Mouse (Mus musculus) C2C12 (cell line): ENCODE data around the gene Pcnx2. TPM values are rescaled to one million over a fixed set of nuclear protein-coding genes. Genes with fewer than 3 reads are reported as not detected.

ENCODE experiments used
- H3K27me3 ChIP-seq: one replicate; pipeline ENCODE4 v1.6.1; 2011; ENCODE audit not compliant: control insufficient read depth, insufficient read depth, insufficient read length
- H3K36me3 ChIP-seq: one replicate; pipeline ENCODE4 v1.6.1; 2011; ENCODE audit not compliant: control insufficient read depth, insufficient read depth
- H3K4me3 ChIP-seq: one replicate; pipeline ENCODE4 v1.5.1; 2011; ENCODE audit warnings: mild to moderate bottlenecking, control low read depth; ENCODE audit not compliant: poor library complexity, insufficient read depth, severe bottlenecking
- H3K79me2 ChIP-seq: one replicate; pipeline ENCODE4 v1.6.1; 2011; ENCODE audit not compliant: control insufficient read depth, insufficient read depth
- H3K79me3 ChIP-seq: one replicate; pipeline ENCODE4 v1.6.1; 2011; ENCODE audit warnings: low read depth, control low read depth
- H3ac ChIP-seq: one replicate; pipeline ENCODE3; 2011; ENCODE audit warnings: low read depth; ENCODE audit not compliant: control insufficient read depth, insufficient read length
- CEBPB ChIP-seq: IDR thresholded peaks from one replicate; pipeline ENCODE4 v1.6.1; 2011; ENCODE audit warnings: low read depth, mild to moderate bottlenecking, control low read depth, moderate library complexity
- CTCF ChIP-seq: IDR thresholded peaks from one replicate; pipeline ENCODE4 v1.5.1; 2011; ENCODE audit not compliant: control insufficient read depth, insufficient read depth, insufficient read length
- FOSL1 ChIP-seq: IDR thresholded peaks from one replicate; pipeline ENCODE4 v1.8.0; 2011; ENCODE audit warnings: mild to moderate bottlenecking, low read length; ENCODE audit not compliant: poor library complexity, insufficient read depth, severe bottlenecking
- MAX ChIP-seq: IDR thresholded peaks from one replicate; pipeline ENCODE4 v1.6.1; 2011; ENCODE audit warnings: mild to moderate bottlenecking, control low read depth
- MYOD1 ChIP-seq: IDR thresholded peaks from one replicate; pipeline ENCODE4 v1.6.1; 2011; ENCODE audit warnings: low read depth; ENCODE audit not compliant: control insufficient read depth, insufficient read length
- MYOG ChIP-seq: IDR thresholded peaks from one replicate; pipeline ENCODE4 v1.6.1; 2011; ENCODE audit not compliant: control insufficient read depth, insufficient read length; ENCODE audit errors: extremely low read depth
- USF1 ChIP-seq: IDR thresholded peaks from one replicate; pipeline ENCODE4 v1.6.1; 2011; ENCODE audit warnings: low read depth, mild to moderate bottlenecking, control low read depth, moderate library complexity
- polyA plus RNA-seq: library from polyadenylated mRNA; unstranded; fragments of >200 nt; fragmentation: generic; extraction: Trizol; gene quantifications from one replicate; pipeline ENCODE4 v1.2.1, GENCODE M21; 2012; ENCODE audit warnings: missing spikeins

Gene Pcnx2
- polyA plus RNA-seq, 1 experiment, result not detected

GRCm38 (mm10) chr8:125776800-125777199, 121.3 kb downstream of the Pcnx2 start:
- H3K79me2 ChIP-seq, result no peaks in the 10 kb centered on the region
- TF ChIP-seq CTCF (no peak), FOSL1 (no peak), MYOG (no peak), USF1 (no peak), CEBPB (no peak), MYOD1 (no peak), MAX (no peak)
- no peaks in the 10 kb centered on the region for H3K36me3 ChIP-seq
- no peaks in the 10 kb centered on the region for H3K27me3 ChIP-seq
- H3ac ChIP-seq, result no peak overlapping the region
- H3K79me3 ChIP-seq, result no peaks in the 10 kb centered on the region
- no peak overlapping the region for H3K4me3 ChIP-seq

- H3K4me3 ChIP-seq, result no peak overlapping the region
- no peaks in the 10 kb centered on the region for H3K36me3 ChIP-seq
- no peaks in the 10 kb centered on the region for H3K79me3 ChIP-seq
- no peaks in the 10 kb centered on the region for H3K27me3 ChIP-seq
- H3K79me2 ChIP-seq, result no peaks in the 10 kb centered on the region
- H3ac ChIP-seq, result no peak overlapping the region
- TF ChIP-seq MYOD1, result no peak
- TF ChIP-seq MAX, result no peak
- no peak for TF ChIP-seq CTCF
- no peak for TF ChIP-seq FOSL1
- no peak for TF ChIP-seq MYOG
- TF ChIP-seq CEBPB, result no peak
- TF ChIP-seq USF1, result no peak
Measured at GRCm38 (mm10) chr8:125776314-125776713, 121.8 kb downstream of the Pcnx2 start.

GRCm38 (mm10) chr8:125775031-125775430, 123.1 kb downstream of the Pcnx2 start:
- H3K4me3 ChIP-seq, result no peak overlapping the region
- no peaks in the 10 kb centered on the region for H3K36me3 ChIP-seq
- no peaks in the 10 kb centered on the region for H3K79me3 ChIP-seq
- H3ac ChIP-seq, result no peak overlapping the region
- no peaks in the 10 kb centered on the region for H3K79me2 ChIP-seq
- TF ChIP-seq MYOD1, result no peak
- no peak for TF ChIP-seq CTCF
- no peak for TF ChIP-seq MYOG
- H3K27me3 ChIP-seq, result no peaks in the 10 kb centered on the region

GRCm38 (mm10) chr8:125773281-125773803, 124.8 kb downstream of the Pcnx2 start:
- no peak overlapping the region for H3K4me3 ChIP-seq
- no peaks in the 10 kb centered on the region for H3K79me2 ChIP-seq
- no peaks in the 10 kb centered on the region for H3K27me3 ChIP-seq
- no peaks in the 10 kb centered on the region for H3K79me3 ChIP-seq
- no peak overlapping the region for H3ac ChIP-seq
- no peaks in the 10 kb centered on the region for H3K36me3 ChIP-seq
- TF ChIP-seq MYOD1, result no peak
- TF ChIP-seq CTCF, result no peak
- no peak for TF ChIP-seq CEBPB
- TF ChIP-seq MAX, result no peak
- no peak for TF ChIP-seq USF1
- TF ChIP-seq MYOG, result no peak
- TF ChIP-seq FOSL1, result no peak

- no peaks in the 10 kb centered on the region for H3K27me3 ChIP-seq
- no peaks in the 10 kb centered on the region for H3K36me3 ChIP-seq
- TF ChIP-seq CTCF (no peak), USF1 (no peak), MYOD1 (no peak), CEBPB (no peak), FOSL1 (no peak), MAX (no peak), MYOG (no peak)
- H3ac ChIP-seq, result no peak overlapping the region
- no peaks in the 10 kb centered on the region for H3K79me2 ChIP-seq
- H3K4me3 ChIP-seq, result no peak overlapping the region
- no peaks in the 10 kb centered on the region for H3K79me3 ChIP-seq
Measured at GRCm38 (mm10) chr8:125772300-125772699, 125.8 kb downstream of the Pcnx2 start.

GRCm38 (mm10) chr8:125768079-125768478, 130.0 kb downstream of the Pcnx2 start:
- no peak overlapping the region for H3ac ChIP-seq
- no peak overlapping the region for H3K4me3 ChIP-seq
- TF ChIP-seq USF1 (no peak), MYOD1 (no peak), CEBPB (no peak), CTCF (no peak), MYOG (no peak), FOSL1 (no peak), MAX (no peak)
- no peaks in the 10 kb centered on the region for H3K79me3 ChIP-seq
- no peaks in the 10 kb centered on the region for H3K79me2 ChIP-seq
- H3K27me3 ChIP-seq, result no peaks in the 10 kb centered on the region
- H3K36me3 ChIP-seq, result no peaks in the 10 kb centered on the region
